Mouse (Mus musculus): ENCODE measurements around the gene Suox.

DNA sequence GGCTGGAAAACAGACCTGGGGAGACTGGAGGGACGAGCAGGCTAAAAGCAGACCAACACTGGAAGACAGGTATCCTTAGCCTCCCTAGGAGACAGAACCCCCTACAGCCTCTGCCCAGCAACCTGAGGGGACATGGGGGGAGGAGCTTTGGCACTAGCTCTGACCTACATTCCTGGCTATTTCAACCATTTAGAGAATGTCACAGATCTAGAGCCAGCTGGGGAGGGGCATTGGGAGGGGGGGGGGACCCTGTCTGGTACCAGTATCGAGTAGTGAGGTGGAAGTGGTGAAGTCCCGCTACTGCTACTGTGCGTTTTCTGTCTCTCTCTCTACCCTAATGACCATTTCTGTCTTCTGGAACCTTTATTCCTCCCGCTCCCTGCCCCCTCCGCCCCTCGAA lies 32.0 kb downstream of the Suox start:
- no peak for TF ChIP-seq GATA1 (IDR thresholded peaks at IDR 0.05; ENCODE audit: borderline replicate concordance, low read length)
- no peak for TF ChIP-seq FLI1 (IDR thresholded peaks at IDR 0.05; ENCODE audit: low read length)

All from megakaryocyte, embryonic 14.5 days (primary cell).